Mouse (Mus musculus): ENCODE results near the gene Ms4a4d. TPM values are rescaled to one million over a fixed set of nuclear protein-coding genes. Genes with fewer than 3 reads are reported as not detected.

Ms4a4d gene
- 60.8 TPM for polyA plus RNA-seq (2014; fragmentation: Illumina TruSeq; extraction: RNeasy Lipid Tissue Mini Kit (QIAGEN cat#74804))

DNA sequence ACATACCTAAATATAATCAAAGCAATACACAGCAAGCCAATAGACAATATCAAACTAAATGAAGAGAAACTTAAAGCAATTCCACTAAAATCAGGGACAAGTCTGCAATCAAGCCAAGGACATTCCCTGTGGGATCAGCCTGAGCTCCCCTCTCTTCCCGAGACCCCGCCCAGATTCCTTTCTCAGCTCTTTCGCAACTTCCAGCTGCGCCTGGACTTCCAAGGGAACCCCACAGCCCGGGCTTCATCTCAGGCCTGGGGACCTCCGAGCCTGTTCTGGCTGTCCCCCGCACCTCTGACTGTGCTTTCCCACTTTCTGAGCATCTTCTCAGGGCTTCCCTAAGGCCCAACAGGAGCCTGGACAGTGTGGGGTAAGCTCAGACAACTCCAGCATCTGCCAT is at the start of gene Ms4a4d:
Gene Ms4a4d (plus strand): TSS at position 209 of the 400 bp plus-strand sequence.

DNA sequence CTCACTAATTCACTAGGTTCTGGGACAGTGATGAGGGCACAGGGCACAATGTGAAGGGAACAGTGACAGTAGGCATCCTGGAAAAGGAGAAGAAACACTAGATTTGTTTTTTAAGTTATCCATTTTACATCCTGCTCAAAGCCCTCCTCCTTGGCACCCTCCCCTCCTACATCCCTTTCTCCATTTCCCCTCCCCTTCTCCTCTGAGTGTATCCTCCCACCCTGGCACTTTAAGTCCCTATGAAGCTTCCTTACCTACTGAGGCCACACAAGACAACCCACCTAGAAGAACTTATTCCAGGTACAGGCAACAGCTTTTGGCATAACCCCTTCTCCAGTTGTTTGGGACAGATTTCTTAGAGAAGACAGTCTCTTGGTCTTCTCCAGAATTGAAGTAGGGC is 20.4 kb upstream of the Ms4a4d start, which contains the start of gene Ms4a6b:
Gene Ms4a6b (plus strand): TSS at position 267 of the 400 bp plus-strand sequence.

DNA sequence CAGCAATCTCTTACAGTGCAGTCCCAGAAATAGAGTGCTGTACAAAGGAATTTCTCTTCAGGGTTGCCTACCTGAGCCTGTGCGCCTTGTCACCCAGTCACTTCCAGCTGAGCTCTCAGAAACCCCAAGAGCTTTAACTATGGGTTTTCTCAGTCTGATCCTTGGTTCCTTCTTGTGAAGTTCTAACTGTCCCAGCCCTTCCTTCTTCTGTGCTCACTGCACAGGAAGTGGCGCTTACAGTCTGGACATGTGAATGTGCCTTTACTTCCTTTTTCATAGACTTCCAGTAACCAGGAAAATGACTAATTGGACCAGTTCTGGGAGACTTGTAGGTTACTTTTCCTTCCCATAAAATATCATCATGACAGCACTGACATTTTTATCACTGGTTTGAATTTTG is 68.0 kb downstream of the Ms4a4d start, which contains the start of gene Ms4a6d:
Gene Ms4a6d (minus strand): TSS at position 247 of the 400 bp plus-strand sequence.

Other genes with a start within 250 kb of the Ms4a4d start
- gene Ms4a14, start 222.3 kb upstream of the Ms4a4d start, polyA plus RNA-seq (2014; fragmentation: Illumina TruSeq; extraction: RNeasy Lipid Tissue Mini Kit (QIAGEN cat#74804)): 3.0 TPM
- 25.3 TPM for gene Ms4a7, start 200.7 kb upstream of the Ms4a4d start, polyA plus RNA-seq (2014; fragmentation: Illumina TruSeq; extraction: RNeasy Lipid Tissue Mini Kit (QIAGEN cat#74804))
- gene Ms4a4a, start 161.3 kb upstream of the Ms4a4d start, polyA plus RNA-seq (2014; fragmentation: Illumina TruSeq; extraction: RNeasy Lipid Tissue Mini Kit (QIAGEN cat#74804)): 5.2 TPM
- 2.4 TPM for gene Ms4a4c, start 132.0 kb upstream of the Ms4a4d start, polyA plus RNA-seq (2014; fragmentation: Illumina TruSeq; extraction: RNeasy Lipid Tissue Mini Kit (QIAGEN cat#74804))
- gene Ms4a4b, start 93.2 kb upstream of the Ms4a4d start, polyA plus RNA-seq (2014; fragmentation: Illumina TruSeq; extraction: RNeasy Lipid Tissue Mini Kit (QIAGEN cat#74804)): 5.8 TPM
- 28.5 TPM for gene Ms4a6c, start 67.4 kb upstream of the Ms4a4d start, polyA plus RNA-seq (2014; fragmentation: Illumina TruSeq; extraction: RNeasy Lipid Tissue Mini Kit (QIAGEN cat#74804))
- gene Gm8369, start 50.9 kb upstream of the Ms4a4d start, polyA plus RNA-seq (2014; fragmentation: Illumina TruSeq; extraction: RNeasy Lipid Tissue Mini Kit (QIAGEN cat#74804)): 0.51 TPM
- gene Ms4a6b, start 20.3 kb upstream of the Ms4a4d start, polyA plus RNA-seq (2014; fragmentation: Illumina TruSeq; extraction: RNeasy Lipid Tissue Mini Kit (QIAGEN cat#74804)): 9.6 TPM
- gene Ms4a6d, start 68.0 kb downstream of the Ms4a4d start, polyA plus RNA-seq (2014; fragmentation: Illumina TruSeq; extraction: RNeasy Lipid Tissue Mini Kit (QIAGEN cat#74804)): 9.6 TPM
- 1.2 TPM for gene Ms4a2, start 86.9 kb downstream of the Ms4a4d start, polyA plus RNA-seq (2014; fragmentation: Illumina TruSeq; extraction: RNeasy Lipid Tissue Mini Kit (QIAGEN cat#74804))
- gene Ms4a3, start 104.0 kb downstream of the Ms4a4d start, polyA plus RNA-seq (2014; fragmentation: Illumina TruSeq; extraction: RNeasy Lipid Tissue Mini Kit (QIAGEN cat#74804)): not detected
- gene Oosp2, start 123.8 kb downstream of the Ms4a4d start, polyA plus RNA-seq (2014; fragmentation: Illumina TruSeq; extraction: RNeasy Lipid Tissue Mini Kit (QIAGEN cat#74804)): 25.8 TPM
- 63.7 TPM for gene Oosp1, start 154.3 kb downstream of the Ms4a4d start, polyA plus RNA-seq (2014; fragmentation: Illumina TruSeq; extraction: RNeasy Lipid Tissue Mini Kit (QIAGEN cat#74804))
- gene Oosp3, start 160.3 kb downstream of the Ms4a4d start, polyA plus RNA-seq (2014; fragmentation: Illumina TruSeq; extraction: RNeasy Lipid Tissue Mini Kit (QIAGEN cat#74804)): 73.2 TPM
- gene Gif, start 210.8 kb downstream of the Ms4a4d start, polyA plus RNA-seq (2014; fragmentation: Illumina TruSeq; extraction: RNeasy Lipid Tissue Mini Kit (QIAGEN cat#74804)): not detected
- gene Mrpl16, start 233.6 kb downstream of the Ms4a4d start, polyA plus RNA-seq (2014; fragmentation: Illumina TruSeq; extraction: RNeasy Lipid Tissue Mini Kit (QIAGEN cat#74804)): 33.5 TPM